Mouse (Mus musculus): Measurements from ENCODE around the gene Prrg3.

- no peak for TF ChIP-seq CTCF (IDR thresholded peaks at IDR 0.05; ENCODE audit: low read depth)
- no peak for TF ChIP-seq EP300 (IDR thresholded peaks at IDR 0.05; ENCODE audit: low read depth)
Measured at GRCm38 (mm10) chrX:71981322-71981721, 18.9 kb downstream of the Prrg3 start.
